Comparison of ENCODE assay signal across 14 mouse cellular contexts in the genomic region with DNA sequence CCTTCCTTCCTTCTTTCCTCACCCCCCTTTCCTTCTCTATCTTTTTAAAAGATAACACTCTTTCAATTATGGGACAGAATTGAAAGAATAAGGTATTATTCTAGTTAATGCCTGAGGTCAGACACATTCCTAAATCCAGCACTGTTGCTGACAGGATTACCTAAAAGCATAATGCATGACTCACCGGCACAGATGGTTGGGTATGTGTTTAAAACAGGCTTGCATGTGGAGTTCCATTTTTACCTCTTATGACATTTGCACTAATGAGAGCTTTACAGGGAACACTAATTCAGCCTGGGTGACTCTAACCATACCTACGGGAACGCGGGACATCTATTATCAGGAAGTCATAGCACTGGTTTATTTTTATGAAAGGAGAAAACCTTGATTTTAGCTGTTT.
DNase-seq lines count a peak whose midpoint lies in the region; ATAC-seq and TF ChIP-seq lines count a peak whose summit lies in the region.
"Had no signal": no experiment of that assay in that cellular context is flagged by ENCODE, and none has a peak within 500 bp of the region (broad histone marks: within the 10 kb centered on the region; RNA-seq: fewer than 3 reads in every experiment).

No protein-coding gene starts in this region.

- peak; percentile 99 for ATAC-seq in Patski
- no peak for ATAC-seq in megakaryocyte, adult 5-6 weeks (ENCODE audit: poor library complexity, severe bottlenecking)

- no peaks in the 10 kb centered on the region for H3K27me3 ChIP-seq in Patski
- H3K27me3 ChIP-seq: embryonic facial prominence, embryonic 15.5 days; neural tube, embryonic 15.5 days had no signal

- POLR2A ChIA-PET in Patski (lab: Charles Lee): no interaction called here

- in situ Hi-C loops in Patski (cut with MboI; ENCODE audit: low pct_unique_long_range_greater_than_20kb): no loop called here

- intact Hi-C loops in left cerebral cortex, postnatal 14 days (cut with DNase I): no loop called here

- DNase-seq in MN1 (ENCODE audit: low spot score) (peak; percentile 30), Patski (ENCODE audit: low read depth, low spot score) (peak; percentile 38)
- peak; percentile 54 to 76 for DNase-seq in cerebellum, postnatal 25 days
- peak; percentile 30 to 37 for DNase-seq in left cerebral cortex, postnatal 14 days (ENCODE audit: low spot score in 2 of 2)
- DNase-seq in lung, postnatal 36 days: no peak
- DNase-seq in adrenal gland, adult 2 months: no peak
- DNase-seq: adrenal gland, postnatal 36 days; heart, postnatal 4 days; kidney, postnatal 10 days; lung, embryonic 14.5 days; thymus, postnatal 4 days had no signal

- no peak for TF ChIP-seq CTCF in Patski (IDR thresholded peaks at IDR 0.05)

- CTCF ChIA-PET in Patski (lab: Charles Lee): no interaction called here

Comparison
In these comparisons a context has a peak if more than half of its experiments do, and no peak if none do; other contexts are left out.
1. DNase-seq: peak in MN1 (single experiment), Patski (single experiment), cerebellum, postnatal 25 days (2 of 2) and left cerebral cortex, postnatal 14 days (2 of 2); none in lung, postnatal 36 days (single experiment) and adrenal gland, adult 2 months (single experiment).